Mouse (Mus musculus): Measurements from ENCODE around the gene Gm15097.
"Not testable (repeated sequence)": the region's sequence is repeated elsewhere in the genome, so short reads cannot be mapped to it uniquely, and the experiment has no call there.

The Gm15097 gene

DNA sequence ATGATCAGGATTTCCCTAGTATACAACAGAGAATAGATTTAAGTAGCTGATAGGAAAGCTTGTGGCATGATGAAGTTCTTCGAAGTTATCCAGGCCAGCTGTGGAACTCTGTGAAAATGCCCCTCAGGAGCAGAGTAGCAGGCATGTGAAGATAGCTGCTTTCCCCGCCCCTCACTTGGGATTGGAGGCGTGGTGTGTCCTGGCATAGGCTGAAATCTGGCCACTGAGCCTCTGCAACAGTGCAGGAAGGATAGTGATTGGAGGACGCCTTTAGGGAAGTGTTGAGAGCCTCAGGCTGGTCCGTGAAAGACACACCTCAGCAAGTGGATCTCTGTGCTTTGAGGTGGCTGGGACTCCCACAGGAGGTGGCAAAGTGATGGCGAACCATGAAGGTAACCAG, at the start of gene Gm15097:
Gene Gm15097 (plus strand): TSS at position 301 of the 400 bp plus-strand sequence.
- not testable (repeated sequence) for DNase-seq

DNA sequence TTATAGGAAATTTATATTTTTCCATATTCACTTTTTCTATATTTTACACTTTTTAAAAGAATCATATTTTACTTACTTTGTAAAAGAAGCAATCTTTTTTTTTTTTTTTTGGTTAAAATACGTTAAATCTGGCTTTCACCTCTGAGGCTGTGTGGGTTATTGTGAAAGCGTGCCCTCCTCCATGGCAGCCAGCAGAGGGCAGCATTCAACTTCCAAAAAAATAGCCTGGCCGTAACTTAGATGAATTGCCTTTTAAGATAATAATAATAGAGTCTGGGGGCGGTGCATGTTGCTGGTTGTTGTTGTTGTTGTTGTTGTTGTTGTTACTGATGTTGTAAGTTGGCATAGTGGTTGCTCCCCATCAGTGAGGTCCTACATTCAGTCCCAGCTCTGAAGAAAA, 21.4 kb upstream of the Gm15097 start:
- peak in 1 of 2 experiments; percentile 65 for DNase-seq

DNA sequence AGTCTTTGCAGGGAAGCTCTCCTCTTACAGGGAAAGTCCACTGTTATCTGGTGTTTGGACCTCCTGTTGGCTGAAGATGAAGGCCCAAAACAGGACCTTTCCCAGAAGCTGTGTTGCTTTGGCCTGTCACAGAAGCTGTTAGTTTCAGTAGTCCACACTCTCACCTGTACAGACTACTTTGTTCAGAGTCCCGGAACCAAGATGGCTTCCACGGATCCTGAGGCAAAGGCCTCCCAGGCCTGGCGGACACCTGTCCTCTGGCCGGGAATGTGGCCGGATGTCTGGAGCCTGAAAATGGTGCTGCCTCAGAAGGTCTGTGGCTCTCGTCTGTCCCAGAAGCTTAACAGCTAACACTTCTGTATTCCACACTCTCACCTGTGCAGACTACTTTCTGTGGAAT, 26.9 kb downstream of the Gm15097 start:
- DNase-seq, result not testable (repeated sequence)

All from cerebellum, adult 18-20 months (tissue).